Mouse (Mus musculus) cerebellum, adult 9-11 months (tissue): Measurements from ENCODE around the gene Calcrl.

Experiments used
- DNase-seq: peaks from one replicate; pipeline ENCODE4 v3.0.0; 2022

Calcrl gene

DNA sequence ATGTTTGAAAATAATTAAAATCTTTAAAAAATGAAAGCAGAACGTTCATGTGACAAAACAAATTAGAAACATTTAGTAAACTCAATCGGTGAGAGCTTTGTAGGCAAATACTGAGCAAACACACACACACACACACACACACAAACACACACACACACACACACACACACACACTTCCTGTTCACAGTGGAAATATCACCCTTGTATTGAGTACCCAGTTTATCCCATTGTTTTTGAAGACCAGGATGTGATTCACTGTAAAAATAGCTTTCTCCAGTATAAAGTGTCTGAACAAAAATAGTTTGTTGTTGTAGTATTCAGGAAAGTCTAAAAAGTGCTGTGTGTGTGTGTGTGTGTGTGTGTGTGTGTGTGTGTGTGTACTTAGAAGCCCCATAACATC is 130.1 kb downstream of the Calcrl start:
- DNase-seq: no peak

DNA sequence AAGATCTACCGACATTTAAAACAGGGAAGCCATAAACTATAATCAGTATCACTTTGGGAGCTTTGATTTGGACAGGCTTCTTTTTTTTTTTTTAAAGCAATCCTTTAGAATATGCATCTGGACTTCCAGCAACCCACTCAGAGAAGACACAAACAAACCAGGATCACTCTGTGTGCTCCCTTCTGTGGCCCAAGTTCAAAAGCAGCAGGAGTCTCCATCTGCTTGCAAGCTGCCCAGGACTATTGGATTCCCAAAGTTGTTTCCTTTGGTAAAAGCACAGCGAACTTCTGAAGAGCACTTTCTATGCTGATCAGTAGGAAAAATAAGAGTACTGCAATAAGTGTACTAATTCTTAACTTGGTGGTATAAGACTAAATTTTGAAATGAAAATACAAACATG is 130.6 kb downstream of the Calcrl start:
- no peak for DNase-seq

DNA sequence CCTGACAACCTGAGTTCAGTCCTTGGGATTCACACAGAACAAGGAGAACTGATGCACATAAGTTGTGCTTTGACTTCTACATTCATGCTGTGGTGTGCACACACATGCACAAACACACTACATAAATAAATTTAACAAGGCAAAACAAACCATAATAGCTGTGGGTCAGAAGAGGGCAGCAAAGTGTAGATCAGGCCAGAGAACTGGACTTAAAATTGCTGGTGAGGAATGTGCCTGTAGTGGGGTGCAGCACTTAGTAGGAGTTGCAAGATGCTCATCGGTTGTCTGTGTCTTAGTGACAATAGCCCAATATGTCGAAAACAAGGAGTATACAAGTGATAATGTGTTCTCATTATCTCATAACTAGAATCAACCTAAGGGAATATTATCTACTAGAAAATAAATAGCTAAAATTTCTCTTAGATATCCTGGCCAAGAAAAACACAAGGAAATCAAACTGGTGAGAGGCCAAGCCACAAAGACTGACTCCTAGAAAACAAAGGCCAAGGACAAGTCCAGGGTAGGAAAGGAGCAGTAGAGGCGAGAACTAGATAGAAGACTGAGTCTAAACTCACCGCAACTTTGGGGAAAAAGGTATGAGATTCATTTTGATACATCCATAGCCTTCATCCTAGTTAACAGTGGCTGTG is 132.7 kb downstream of the Calcrl start:
- no peak for DNase-seq

DNA sequence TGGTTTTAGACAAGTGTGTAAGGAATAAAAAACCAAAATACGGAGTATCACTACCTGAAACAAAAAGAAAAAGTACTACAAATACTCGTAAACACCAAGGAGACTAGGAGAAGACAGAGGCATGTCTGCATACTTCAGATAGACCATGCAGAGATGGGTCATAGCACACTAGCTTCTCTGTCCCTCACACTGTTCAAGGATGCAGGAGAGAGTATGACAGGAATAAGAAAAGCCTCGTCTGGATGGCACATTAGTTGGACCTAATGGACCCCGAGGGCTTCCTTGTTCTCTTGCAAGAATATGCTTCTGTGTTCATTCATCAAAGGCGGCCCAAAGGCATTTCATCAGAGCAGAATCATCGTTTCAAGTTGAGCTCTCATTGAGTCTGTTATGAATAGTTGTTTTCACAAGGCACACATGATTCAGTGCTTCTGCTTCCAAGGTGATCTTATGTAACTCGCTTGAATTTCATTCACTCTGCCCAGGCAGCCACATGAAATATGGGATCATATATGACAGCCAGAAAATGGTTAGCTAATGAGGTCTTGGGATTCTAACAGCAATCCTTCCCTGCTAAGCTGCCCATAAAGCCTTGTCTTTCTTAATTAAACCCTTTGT is 136.2 kb downstream of the Calcrl start:
- peak; percentile 2 for DNase-seq
